Mouse (Mus musculus) MEL (cell line): Measurements from ENCODE around the gene Mindy3. TPM values are rescaled to one million over a fixed set of nuclear protein-coding genes. Genes with fewer than 3 reads are reported as not detected.

Experiments used
- DNase-seq: peaks from one replicate; pipeline ENCODE4 v3.0.0; 2011; ENCODE audit warnings: low read depth, low spot score
- H3K27ac ChIP-seq: 2 replicates; pipeline ENCODE4 v1.5.1; 2012; ENCODE audit warnings: low read depth, mild to moderate bottlenecking, control low read depth, low read length, moderate library complexity; ENCODE audit not compliant: control insufficient read depth
- H3K27me3 ChIP-seq, 2 experiments: fragments of 150-350 bp in 1 of 2; sonication (generic) in 1 of 2; 2 replicates each; pipeline ENCODE4 v1.6.1; 2012; ENCODE audit warnings: low read length in 2 of 2, mild to moderate bottlenecking in 2 of 2, improper control_type of control experiment in 1 of 2, moderate library complexity in 1 of 2; ENCODE audit not compliant: insufficient read depth in 2 of 2, control insufficient read depth in 1 of 2
- H3K36me3 ChIP-seq, 2 experiments: 2 replicates each; pipeline ENCODE4 v1.6.1; 2012 to 2014; ENCODE audit warnings: low read length in 2 of 2, improper control_type of control experiment in 1 of 2, inconsistent platforms in 1 of 2, mild to moderate bottlenecking in 1 of 2; ENCODE audit not compliant: insufficient read depth in 2 of 2, control insufficient read depth in 1 of 2
- H3K4me1 ChIP-seq, 2 experiments: fragments of 150-350 bp in 1 of 2; sonication (generic) in 1 of 2; 2 replicates each; pipeline ENCODE4 v1.6.1; 2012; ENCODE audit warnings: low read length in 2 of 2, improper control_type of control experiment in 1 of 2, mild to moderate bottlenecking in 1 of 2; ENCODE audit not compliant: insufficient read depth in 2 of 2, control insufficient read depth in 1 of 2
- H3K4me3 ChIP-seq, 2 experiments: fragments of 150-350 bp in 1 of 2; sonication (generic) in 1 of 2; 2 replicates each; pipeline ENCODE4 v1.5.1; 2012; ENCODE audit warnings: low read depth in 2 of 2, low read length in 2 of 2, mild to moderate bottlenecking in 2 of 2, moderate library complexity in 2 of 2, control low read depth in 1 of 2, improper control_type of control experiment in 1 of 2; ENCODE audit not compliant: control insufficient read depth in 1 of 2, insufficient read depth in 1 of 2
- H3K79me2 ChIP-seq: 2 replicates; pipeline ENCODE4 v1.6.1; 2012; ENCODE audit warnings: mild to moderate bottlenecking, low read length, moderate library complexity; ENCODE audit not compliant: control insufficient read depth, poor library complexity, insufficient read depth
- H3K9ac ChIP-seq: 2 replicates; pipeline ENCODE4 v1.6.1; 2012; ENCODE audit warnings: low read depth, mild to moderate bottlenecking, control low read depth, low read length, moderate library complexity; ENCODE audit not compliant: control insufficient read depth, poor library complexity, severe bottlenecking
- H3K9me3 ChIP-seq: fragments of 150-350 bp; sonication (generic); replicated peaks from 2 replicates; pipeline ENCODE4 v1.6.1; 2012; ENCODE audit warnings: mild to moderate bottlenecking, low read length, improper control_type of control experiment, moderate library complexity; ENCODE audit not compliant: insufficient read depth
- CHD1 ChIP-seq: IDR thresholded peaks from 2 replicates; pipeline ENCODE4 v1.6.1; 2012; ENCODE audit warnings: low read depth, mild to moderate bottlenecking, inconsistent platforms, low read length, improper control_type of control experiment
- CHD2 ChIP-seq: IDR thresholded peaks from 2 replicates; pipeline ENCODE4 v1.6.1; 2011; ENCODE audit warnings: low read length, improper control_type of control experiment
- CTCF ChIP-seq, 3 experiments: IDR thresholded peaks in 2 of 3; conservative IDR thresholded peaks in 1 of 3; 2 replicates each; pipeline ENCODE4 v1.5.1; 2011 to 2012; ENCODE audit warnings: low read length in 3 of 3, low read depth in 2 of 3, mild to moderate bottlenecking in 2 of 3, improper control_type of control experiment in 1 of 3, inconsistent platforms in 1 of 3, mixed read lengths in 1 of 3, moderate library complexity in 1 of 3; ENCODE audit not compliant: control insufficient read depth in 1 of 3, insufficient read depth in 1 of 3, poor library complexity in 1 of 3, severe bottlenecking in 1 of 3
- E2F4 ChIP-seq: IDR thresholded peaks from 2 replicates; pipeline ENCODE4 v1.6.1; 2011; ENCODE audit warnings: low read depth, low read length, improper control_type of control experiment, borderline replicate concordance
- ELF1 ChIP-seq: IDR thresholded peaks from 2 replicates; pipeline ENCODE4 v1.6.1; 2014; ENCODE audit warnings: low read depth, mild to moderate bottlenecking, inconsistent platforms, low read length, improper control_type of control experiment, moderate library complexity
- GABPA ChIP-seq: IDR thresholded peaks from 2 replicates; pipeline ENCODE4 v1.6.1; 2012; ENCODE audit warnings: low read depth, mild to moderate bottlenecking, inconsistent platforms, low read length, improper control_type of control experiment, moderate library complexity
- GATA1 ChIP-seq: IDR thresholded peaks from 2 replicates; pipeline ENCODE4 v1.6.1; 2011; ENCODE audit warnings: low read depth, low read length, improper control_type of control experiment
- HCFC1 ChIP-seq: IDR thresholded peaks from 2 replicates; pipeline ENCODE4 v1.6.1; 2012; ENCODE audit warnings: low read depth, mild to moderate bottlenecking, inconsistent platforms, low read length, improper control_type of control experiment, moderate library complexity
- JUND ChIP-seq: IDR thresholded peaks from 2 replicates; pipeline ENCODE4 v1.6.1; 2011; ENCODE audit warnings: low read depth, mild to moderate bottlenecking, improper control_type of control experiment, low read length
- MAZ ChIP-seq: IDR thresholded peaks from 2 replicates; pipeline ENCODE4 v1.6.1; 2012; ENCODE audit warnings: low read depth, mild to moderate bottlenecking, inconsistent platforms, low read length, improper control_type of control experiment
- MEF2A ChIP-seq: IDR thresholded peaks from 2 replicates; pipeline ENCODE4 v1.6.1; 2014; ENCODE audit warnings: low read depth, mild to moderate bottlenecking, inconsistent platforms, low read length, improper control_type of control experiment; ENCODE audit not compliant: poor library complexity, insufficient replicate concordance, severe bottlenecking; ENCODE audit errors: extremely low read depth
- MXI1 ChIP-seq: IDR thresholded peaks from 2 replicates; pipeline ENCODE4 v1.6.1; 2011; ENCODE audit warnings: mild to moderate bottlenecking, low read depth, low read length, improper control_type of control experiment
- MYC ChIP-seq: IDR thresholded peaks from 2 replicates; pipeline ENCODE4 v1.6.1; 2011; ENCODE audit warnings: low read depth, mild to moderate bottlenecking, low read length, improper control_type of control experiment, moderate library complexity
- NELFE ChIP-seq: IDR thresholded peaks from 2 replicates; pipeline ENCODE4 v1.6.1; 2011; ENCODE audit warnings: low read depth, low read length, improper control_type of control experiment
- POLR2A ChIP-seq, 2 experiments: IDR thresholded peaks; 2 replicates each; pipeline ENCODE4 v1.6.1; 2011 to 2012; ENCODE audit warnings: low read length in 2 of 2, mild to moderate bottlenecking in 2 of 2, control low read depth in 1 of 2, improper control_type of control experiment in 1 of 2, low read depth in 1 of 2, moderate library complexity in 1 of 2; ENCODE audit not compliant: control insufficient read depth in 1 of 2, insufficient read depth in 1 of 2, poor library complexity in 1 of 2
- POLR2AphosphoS2 ChIP-seq: IDR thresholded peaks from 2 replicates; pipeline ENCODE4 v1.6.1; 2011; ENCODE audit warnings: low read length, improper control_type of control experiment
- POLR2AphosphoS5 ChIP-seq: IDR thresholded peaks from 2 replicates; pipeline ENCODE4 v1.6.1; 2012; ENCODE audit warnings: low read depth, borderline replicate concordance, mild to moderate bottlenecking, inconsistent platforms, low read length, moderate library complexity, mixed read lengths
- RAD21 ChIP-seq: IDR thresholded peaks from 2 replicates; pipeline ENCODE4 v1.6.1; 2011; ENCODE audit warnings: mild to moderate bottlenecking, low read depth, low read length, improper control_type of control experiment
- SMC3 ChIP-seq: IDR thresholded peaks from 2 replicates; pipeline ENCODE4 v1.6.1; 2011; ENCODE audit warnings: low read depth, low read length, improper control_type of control experiment
- TCF12 ChIP-seq: IDR thresholded peaks from 2 replicates; pipeline ENCODE4 v1.6.1; 2014; ENCODE audit warnings: low read depth, mild to moderate bottlenecking, inconsistent platforms, low read length, improper control_type of control experiment, moderate library complexity
- UBTF ChIP-seq: IDR thresholded peaks from 2 replicates; pipeline ENCODE4 v1.6.1; 2012; ENCODE audit warnings: low read depth, mild to moderate bottlenecking, inconsistent platforms, low read length, improper control_type of control experiment, moderate library complexity, borderline replicate concordance; ENCODE audit not compliant: insufficient read depth
- ZC3H11A ChIP-seq: IDR thresholded peaks from 2 replicates; pipeline ENCODE4 v1.6.1; 2012; ENCODE audit warnings: low read depth, mild to moderate bottlenecking, inconsistent platforms, low read length, improper control_type of control experiment
- ZMIZ1 ChIP-seq: IDR thresholded peaks from 2 replicates; pipeline ENCODE4 v1.6.1; 2012; ENCODE audit warnings: low read depth, mild to moderate bottlenecking, inconsistent platforms, low read length, improper control_type of control experiment, moderate library complexity
- polyA plus RNA-seq, 2 experiments: library from polyadenylated mRNA; stranded (reverse) in 1 of 2; unstranded in 1 of 2; fragments of >175 nt in 1 of 2; fragments of >200 nt in 1 of 2; gene quantifications; 2 replicates each; pipeline versions ENCODE4 v1.2.1 to v1.2.4; 2012; ENCODE audit warnings: low replicate concordance in 2 of 2, low read depth in 1 of 2; ENCODE audit not compliant: insufficient read length in 2 of 2, insufficient read depth in 1 of 2, missing spikeins in 1 of 2
- total RNA-seq: library from RNA; depleted of rRNA; stranded (reverse); fragments of 300-350 nt; gene quantifications from 2 replicates; pipeline ENCODE4 v1.2.3, GENCODE M21; 2012

The Mindy3 gene
- total and polyA plus RNA-seq, 3 experiments: 23.8 to 40.6 TPM; not detected in 1

DNA sequence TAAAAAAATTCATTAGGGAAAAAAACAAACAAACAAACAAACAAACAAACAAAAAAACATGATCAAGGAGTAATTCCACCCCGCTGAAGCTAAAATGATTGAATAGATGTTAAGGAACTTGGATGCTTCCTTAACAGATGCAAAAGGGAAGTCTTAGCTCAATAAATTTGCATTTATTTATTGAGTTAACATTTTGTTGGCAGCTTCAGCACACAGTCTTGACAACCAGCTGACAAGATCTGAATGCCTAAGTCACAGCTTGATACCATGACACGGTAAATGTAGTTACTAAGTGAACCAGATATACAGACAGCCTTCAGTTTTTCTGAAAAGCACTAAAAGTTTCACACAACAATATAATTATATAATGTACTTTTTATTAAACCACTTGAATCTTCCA is 89.7 kb downstream of the Mindy3 start:
- H3K27me3 ChIP-seq: no peaks in the 10 kb centered on the region
- TF ChIP-seq MEF2A: no peak
- TF ChIP-seq JUND: no peak
- no peak for TF ChIP-seq TCF12
- no peak for TF ChIP-seq NELFE
- TF ChIP-seq ZMIZ1: no peak
- no peak for TF ChIP-seq GABPA
- TF ChIP-seq MXI1: no peak
- no peak for TF ChIP-seq POLR2AphosphoS2
- TF ChIP-seq GATA1: no peak
- no peak for TF ChIP-seq CHD1
- no peak for TF ChIP-seq CHD2
- no peak for TF ChIP-seq UBTF
- no peak for TF ChIP-seq HCFC1
- no peak for TF ChIP-seq RAD21
- TF ChIP-seq POLR2A (IDR thresholded peaks at IDR 0.05; ENCODE audit: control insufficient read depth in 1 of 2, insufficient read depth in 1 of 2, low read depth in 1 of 2, low read length in 2 of 2, poor library complexity in 1 of 2): no peak
- TF ChIP-seq MYC: no peak
- TF ChIP-seq, all 39 proteins: peak for 0
- no peak for DNase-seq
- Histone ChIP-seq H3K9ac (no peak overlapping the region), H3K4me3 (no peak overlapping the region), H3K79me2 (no peaks in the 10 kb centered on the region), H3K9me3 (no peaks in the 10 kb centered on the region), H3K27ac (no peak overlapping the region), H3K4me1 (no peaks in the 10 kb centered on the region), H3K36me3 (no peaks in the 10 kb centered on the region)

- H3K36me3 ChIP-seq: no peaks in the 10 kb centered on the region
- H3K9ac ChIP-seq: no peak overlapping the region
- H3K27ac ChIP-seq: no peak overlapping the region
- no peak for DNase-seq
- TF ChIP-seq ELF1 (no peak), MXI1 (no peak), UBTF (no peak), E2F4 (no peak), POLR2AphosphoS5 (no peak), MEF2A (no peak), GATA1 (no peak), CHD1 (no peak), SMC3 (no peak), ZC3H11A (no peak), TCF12 (no peak), CTCF (IDR thresholded peaks at IDR 0.05 in 2 of 3, conservative IDR thresholded peaks at IDR 0.05 in 1 of 3; ENCODE audit: control insufficient read depth in 1 of 3, insufficient read depth in 1 of 3, low read depth in 2 of 3, low read length in 3 of 3, poor library complexity in 1 of 3, severe bottlenecking in 1 of 3) (no peak), MAZ (no peak)
- H3K4me3 ChIP-seq: no peak overlapping the region
- no peaks in the 10 kb centered on the region for H3K79me2 ChIP-seq
- H3K9me3 ChIP-seq: no peaks in the 10 kb centered on the region
- no peaks in the 10 kb centered on the region for H3K4me1 ChIP-seq
- no peaks in the 10 kb centered on the region for H3K27me3 ChIP-seq
Observed at GRCm38 (mm10) chr2:12329068-12329407, 90.2 kb downstream of the Mindy3 start.
